Mouse (Mus musculus): Measurements from ENCODE around the gene Ptpn3. TPM values are rescaled to one million over a fixed set of nuclear protein-coding genes. Genes with fewer than 3 reads are reported as not detected.

Ptpn3 gene
- total RNA-seq, 1 experiment: 13.6 TPM

- no peak overlapping the region for H3K9ac ChIP-seq (ENCODE audit: insufficient read depth, low read depth, low read length, poor library complexity, severe bottlenecking)
- no peak overlapping the region for H3K4me3 ChIP-seq (ENCODE audit: insufficient read depth in 1 of 2, low read depth in 1 of 2, low read length in 2 of 2, poor library complexity in 1 of 2, severe bottlenecking in 1 of 2)
- no peaks in the 10 kb centered on the region for H3K36me3 ChIP-seq (ENCODE audit: control insufficient read depth, insufficient read depth, low read length, poor library complexity, severe bottlenecking)
- no peak for TF ChIP-seq ZNF384 (IDR thresholded peaks at IDR 0.05; ENCODE audit: low read depth, low read length)
- TF ChIP-seq ZC3H11A (IDR thresholded peaks at IDR 0.05; ENCODE audit: borderline replicate concordance, low read depth, low read length): no peak
- no peak for TF ChIP-seq MAFK (IDR thresholded peaks at IDR 0.05; ENCODE audit: insufficient read depth, low read depth, low read length)
- no peak for TF ChIP-seq HCFC1 (IDR thresholded peaks at IDR 0.05; ENCODE audit: borderline replicate concordance, insufficient read depth, low read length)
- no peak for TF ChIP-seq CHD2 (IDR thresholded peaks at IDR 0.05; ENCODE audit: low read depth, low read length)
- DNase-seq (ENCODE audit: low read depth, low spot score): no peak
- no peaks in the 10 kb centered on the region for H3K9me3 ChIP-seq (ENCODE audit: control insufficient read depth, insufficient read depth, low read depth, low read length)
- no peak overlapping the region for H3K27ac ChIP-seq (ENCODE audit: insufficient read depth, low read depth, low read length, poor library complexity, severe bottlenecking)
- peaks cover 0 to 19% of the 10 kb centered on the region in 2 experiments; a peak in 1 of 4 replicates for H3K4me1 ChIP-seq (ENCODE audit: control insufficient read depth in 2 of 2, insufficient read depth in 2 of 2, low read length in 2 of 2, poor library complexity in 1 of 2)
- in situ Hi-C loops (cut with MboI; ENCODE audit: low sequenced_read_pairs in 2 of 2, unreplicated experiment in 2 of 2): no loop called here
These were observed 6.8 kb upstream of the Ptpn3 start for GRCm38 (mm10) chr4:57308214-57309000.

DNA sequence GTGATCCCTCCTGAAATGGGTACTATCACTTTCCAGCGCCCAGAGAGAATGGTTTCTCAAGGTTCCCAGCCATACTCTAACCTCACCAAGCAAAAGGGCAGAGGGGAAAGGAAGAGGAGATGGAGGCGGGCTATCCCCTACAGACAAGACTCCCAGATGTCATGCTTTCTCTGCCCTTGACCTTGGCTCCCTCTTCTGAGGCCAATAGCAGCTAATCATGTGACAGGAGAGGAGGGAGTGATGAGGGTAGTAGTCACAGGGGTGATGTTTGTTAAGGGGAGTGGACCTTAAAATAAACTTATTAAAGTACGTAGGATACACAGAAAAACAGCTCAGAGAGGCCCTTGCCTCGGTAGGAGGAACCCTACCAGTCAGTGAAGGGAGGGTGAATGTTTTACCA lies 6.1 kb upstream of the Ptpn3 start:
- H3K36me3 ChIP-seq (ENCODE audit: control insufficient read depth, insufficient read depth, low read length, poor library complexity, severe bottlenecking): no peaks in the 10 kb centered on the region
- H3K27ac ChIP-seq (ENCODE audit: insufficient read depth, low read depth, low read length, poor library complexity, severe bottlenecking): no peak overlapping the region
- no peak overlapping the region for H3K4me3 ChIP-seq (ENCODE audit: insufficient read depth in 1 of 2, low read depth in 1 of 2, low read length in 2 of 2, poor library complexity in 1 of 2, severe bottlenecking in 1 of 2)
- TF ChIP-seq CHD2 (IDR thresholded peaks at IDR 0.05; ENCODE audit: low read depth, low read length) (no peak), ZC3H11A (IDR thresholded peaks at IDR 0.05; ENCODE audit: borderline replicate concordance, low read depth, low read length) (no peak), ZNF384 (IDR thresholded peaks at IDR 0.05; ENCODE audit: low read depth, low read length) (no peak), HCFC1 (IDR thresholded peaks at IDR 0.05; ENCODE audit: borderline replicate concordance, insufficient read depth, low read length) (no peak), MAFK (IDR thresholded peaks at IDR 0.05; ENCODE audit: insufficient read depth, low read depth, low read length) (no peak)
- no peak overlapping the region for H3K9ac ChIP-seq (ENCODE audit: insufficient read depth, low read depth, low read length, poor library complexity, severe bottlenecking)
- H3K9me3 ChIP-seq (ENCODE audit: control insufficient read depth, insufficient read depth, low read depth, low read length): no peaks in the 10 kb centered on the region
- no peak for DNase-seq (ENCODE audit: low read depth, low spot score)
- H3K4me1 ChIP-seq (ENCODE audit: control insufficient read depth in 2 of 2, insufficient read depth in 2 of 2, low read length in 2 of 2, poor library complexity in 1 of 2): peaks cover 0 to 19% of the 10 kb centered on the region in 2 experiments; a peak in 1 of 4 replicates
- in situ Hi-C loops (cut with MboI; ENCODE audit: low sequenced_read_pairs in 2 of 2, unreplicated experiment in 2 of 2): no loop called here

- H3K27ac ChIP-seq (ENCODE audit: insufficient read depth, low read depth, low read length, poor library complexity, severe bottlenecking): no peak overlapping the region
- no peak for DNase-seq (ENCODE audit: low read depth, low spot score)
- H3K4me1 ChIP-seq (ENCODE audit: control insufficient read depth in 2 of 2, insufficient read depth in 2 of 2, low read length in 2 of 2, poor library complexity in 1 of 2): peaks cover 0 to 19% of the 10 kb centered on the region in 2 experiments; a peak in 1 of 4 replicates
- no peaks in the 10 kb centered on the region for H3K36me3 ChIP-seq (ENCODE audit: control insufficient read depth, insufficient read depth, low read length, poor library complexity, severe bottlenecking)
- H3K4me3 ChIP-seq (ENCODE audit: insufficient read depth in 1 of 2, low read depth in 1 of 2, low read length in 2 of 2, poor library complexity in 1 of 2, severe bottlenecking in 1 of 2): no peak overlapping the region
- H3K9ac ChIP-seq (ENCODE audit: insufficient read depth, low read depth, low read length, poor library complexity, severe bottlenecking): no peak overlapping the region
- H3K9me3 ChIP-seq (ENCODE audit: control insufficient read depth, insufficient read depth, low read depth, low read length): no peaks in the 10 kb centered on the region
- no peak for TF ChIP-seq ZNF384 (IDR thresholded peaks at IDR 0.05; ENCODE audit: low read depth, low read length)
- no peak for TF ChIP-seq MAFK (IDR thresholded peaks at IDR 0.05; ENCODE audit: insufficient read depth, low read depth, low read length)
- no peak for TF ChIP-seq HCFC1 (IDR thresholded peaks at IDR 0.05; ENCODE audit: borderline replicate concordance, insufficient read depth, low read length)
- no peak for TF ChIP-seq CHD2 (IDR thresholded peaks at IDR 0.05; ENCODE audit: low read depth, low read length)
- no peak for TF ChIP-seq ZC3H11A (IDR thresholded peaks at IDR 0.05; ENCODE audit: borderline replicate concordance, low read depth, low read length)
- in situ Hi-C loops (cut with MboI; ENCODE audit: low sequenced_read_pairs in 2 of 2, unreplicated experiment in 2 of 2): no loop called here
These were observed 4.6 kb upstream of the Ptpn3 start for GRCm38 (mm10) chr4:57306260-57306659.

DNA sequence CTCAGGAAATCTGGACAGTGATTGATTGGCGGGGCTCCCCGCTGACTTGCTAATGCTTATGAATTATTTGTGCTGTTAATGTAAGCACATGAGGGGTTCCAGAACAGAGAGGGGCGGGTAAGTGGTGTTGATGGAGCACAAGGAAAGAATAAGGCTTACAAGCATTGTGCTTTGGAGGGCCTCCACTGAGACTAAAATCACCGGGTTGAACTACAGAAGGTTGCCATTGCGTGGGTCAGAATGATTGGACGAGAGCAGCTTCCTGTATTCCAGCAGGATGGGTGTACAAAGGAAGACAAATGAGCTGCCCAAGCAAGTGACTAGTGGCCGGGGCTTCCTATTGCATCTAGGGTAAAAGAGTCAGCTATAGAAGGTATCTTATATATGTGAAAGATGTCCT lies 4.0 kb upstream of the Ptpn3 start:
- H3K36me3 ChIP-seq (ENCODE audit: control insufficient read depth, insufficient read depth, low read length, poor library complexity, severe bottlenecking): no peaks in the 10 kb centered on the region
- no peaks in the 10 kb centered on the region for H3K9me3 ChIP-seq (ENCODE audit: control insufficient read depth, insufficient read depth, low read depth, low read length)
- no peak overlapping the region; the same call in 1 of the 2 replicates for H3K9ac ChIP-seq (ENCODE audit: insufficient read depth, low read depth, low read length, poor library complexity, severe bottlenecking)
- no peak overlapping the region for H3K4me3 ChIP-seq (ENCODE audit: insufficient read depth in 1 of 2, low read depth in 1 of 2, low read length in 2 of 2, poor library complexity in 1 of 2, severe bottlenecking in 1 of 2)
- peaks cover 0 to 19% of the 10 kb centered on the region in 2 experiments; a peak in 1 of 4 replicates for H3K4me1 ChIP-seq (ENCODE audit: control insufficient read depth in 2 of 2, insufficient read depth in 2 of 2, low read length in 2 of 2, poor library complexity in 1 of 2)
- DNase-seq (ENCODE audit: low read depth, low spot score): no peak
- no peak overlapping the region for H3K27ac ChIP-seq (ENCODE audit: insufficient read depth, low read depth, low read length, poor library complexity, severe bottlenecking)
- TF ChIP-seq ZNF384 (IDR thresholded peaks at IDR 0.05; ENCODE audit: low read depth, low read length) (no peak), MAFK (IDR thresholded peaks at IDR 0.05; ENCODE audit: insufficient read depth, low read depth, low read length) (no peak), CHD2 (IDR thresholded peaks at IDR 0.05; ENCODE audit: low read depth, low read length) (no peak), HCFC1 (IDR thresholded peaks at IDR 0.05; ENCODE audit: borderline replicate concordance, insufficient read depth, low read length) (no peak), ZC3H11A (IDR thresholded peaks at IDR 0.05; ENCODE audit: borderline replicate concordance, low read depth, low read length) (no peak)
- in situ Hi-C loops (cut with MboI; ENCODE audit: low sequenced_read_pairs in 2 of 2, unreplicated experiment in 2 of 2): no loop called here
